Mouse (Mus musculus) brain, embryonic 14.5 days (tissue): ENCODE measurements around the gene 6430571L13Rik.

Experiments used
- CTCF ChIP-seq: fragments of 200-500 bp; IDR thresholded peaks from 2 replicates; pipeline ENCODE4 v1.5.1; 2012; ENCODE audit warnings: inconsistent platforms, mild to moderate bottlenecking, moderate library complexity, borderline replicate concordance; ENCODE audit not compliant: insufficient read depth, insufficient read length; ENCODE audit errors: extremely low read depth
- POLR2A ChIP-seq: fragments of 200-500 bp; IDR thresholded peaks from 2 replicates; pipeline ENCODE4 v1.6.1; 2012; ENCODE audit warnings: mild to moderate bottlenecking, inconsistent platforms, borderline replicate concordance; ENCODE audit not compliant: poor library complexity, insufficient read depth, insufficient read length, severe bottlenecking; ENCODE audit errors: extremely low read depth

GRCm38 (mm10) chr9:107303121-107303820 is 37.1 kb upstream of the 6430571L13Rik start:
- TF ChIP-seq POLR2A (no peak), CTCF (no peak)
